Mouse (Mus musculus) fibroblast of lung, adult 2 months (primary cell): ENCODE results near the gene Vmn1r41.

ENCODE experiments used
- DNase-seq: peaks from one replicate; pipeline ENCODE4 v3.0.0-alpha.2; 2011; ENCODE audit warnings: low read depth

The Vmn1r41 gene

GRCm38 (mm10) chr6:89740466-89740865, at the start of gene Vmn1r41:
Gene Vmn1r41 (plus strand): TSS chr6:89740766.
- DNase-seq = no peak

- DNase-seq = peak; percentile 83
Observed at GRCm38 (mm10) chr6:89706624-89707023, 33.9 kb upstream of the Vmn1r41 start.

- no peak for DNase-seq
Observed at GRCm38 (mm10) chr6:89707240-89707639, 33.3 kb upstream of the Vmn1r41 start, which contains the start of gene Vmn1r40. Gene Vmn1r40 (plus strand): TSS chr6:89707540.

GRCm38 (mm10) chr6:89718051-89718450, 22.5 kb upstream of the Vmn1r41 start:
- DNase-seq = peak; percentile 24

DNA sequence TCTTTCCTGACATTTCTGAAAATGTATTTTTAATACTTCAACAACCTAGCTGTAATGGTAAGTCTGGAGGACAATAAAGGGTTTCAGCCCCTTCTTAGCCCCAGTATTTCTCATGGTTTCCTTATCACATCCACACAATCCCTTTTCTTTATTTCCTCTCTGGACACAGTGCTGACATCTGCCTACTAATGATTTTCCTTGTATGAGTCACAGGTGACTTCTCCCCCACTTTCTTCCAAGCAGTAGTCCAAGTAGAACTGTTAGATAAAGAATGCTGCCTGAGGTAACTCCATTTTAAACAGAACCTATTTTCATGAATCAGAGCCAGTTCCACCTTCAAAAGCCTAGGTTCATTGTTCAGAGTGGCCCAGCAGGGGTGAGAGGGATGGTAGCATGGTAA, 2.2 kb downstream of the Vmn1r41 start:
- no peak for DNase-seq

- DNase-seq = no peak
Observed at GRCm38 (mm10) chr6:89790231-89790630, 49.7 kb downstream of the Vmn1r41 start.
